Mouse (Mus musculus): ENCODE measurements around the gene Nxn.

GRCm38 (mm10) chr11:76445459-76445858 lies 46.5 kb upstream of the Nxn start:
- TF ChIP-seq EP300 (IDR thresholded peaks at IDR 0.05; ENCODE audit: low read depth) (no peak), CTCF (IDR thresholded peaks at IDR 0.05; ENCODE audit: low read depth) (no peak)

Data from liver, embryonic 14.5 days (tissue).